Mouse (Mus musculus) embryo, embryonic 10.5 days (tissue): ENCODE data around the gene S1pr1.

Experiments used
- DNase-seq: peaks from one replicate; pipeline ENCODE4 v3.0.0-alpha.2; 2015; ENCODE audit warnings: low spot score

S1pr1 gene

GRCm38 (mm10) chr3:115714671-115715651 is at the start of gene S1pr1:
TSS of gene S1pr1 (minus strand) at chr3:115715072.
- DNase-seq, result peak; percentile 92

- DNase-seq, result peak; percentile 39
Measured at GRCm38 (mm10) chr3:115763292-115763691, 48.4 kb upstream of the S1pr1 start.

GRCm38 (mm10) chr3:115762841-115763240 is 48.0 kb upstream of the S1pr1 start:
- DNase-seq, result no peak

- no peak for DNase-seq
Measured at GRCm38 (mm10) chr3:115759659-115760058, 44.8 kb upstream of the S1pr1 start.

- no peak for DNase-seq
Measured at GRCm38 (mm10) chr3:115758455-115758912, 43.6 kb upstream of the S1pr1 start.

GRCm38 (mm10) chr3:115754466-115754865 is 39.6 kb upstream of the S1pr1 start:
- DNase-seq, result no peak

- DNase-seq, result no peak
Measured at GRCm38 (mm10) chr3:115750369-115750768, 35.5 kb upstream of the S1pr1 start.

- no peak for DNase-seq
Measured at GRCm38 (mm10) chr3:115748289-115748989, 33.6 kb upstream of the S1pr1 start.

- no peak for DNase-seq
Measured at GRCm38 (mm10) chr3:115746511-115746910, 31.6 kb upstream of the S1pr1 start.

GRCm38 (mm10) chr3:115745088-115745487 is 30.2 kb upstream of the S1pr1 start:
- DNase-seq, result no peak

- DNase-seq, result no peak
Measured at GRCm38 (mm10) chr3:115738524-115738923, 23.7 kb upstream of the S1pr1 start.

- no peak for DNase-seq
Measured at GRCm38 (mm10) chr3:115737785-115738318, 23.0 kb upstream of the S1pr1 start.

- no peak for DNase-seq
Measured at GRCm38 (mm10) chr3:115735540-115735939, 20.7 kb upstream of the S1pr1 start.

GRCm38 (mm10) chr3:115734841-115735240 is 20.0 kb upstream of the S1pr1 start:
- DNase-seq, result no peak

GRCm38 (mm10) chr3:115730336-115730735 is 15.5 kb upstream of the S1pr1 start:
- no peak for DNase-seq

- no peak for DNase-seq
Measured at GRCm38 (mm10) chr3:115729187-115729586, 14.3 kb upstream of the S1pr1 start.

- DNase-seq, result no peak
Measured at GRCm38 (mm10) chr3:115728211-115728610, 13.3 kb upstream of the S1pr1 start.

GRCm38 (mm10) chr3:115718886-115719285 is 4.0 kb upstream of the S1pr1 start:
- no peak for DNase-seq

- DNase-seq, result peak; percentile 13
Measured at GRCm38 (mm10) chr3:115715900-115716515, 1.1 kb upstream of the S1pr1 start.

- peak; percentile 53 for DNase-seq
Measured at GRCm38 (mm10) chr3:115714049-115714435, 830 bp downstream of the S1pr1 start.

GRCm38 (mm10) chr3:115713417-115714048 is 1.3 kb downstream of the S1pr1 start:
- DNase-seq, result peak; percentile 33

GRCm38 (mm10) chr3:115712808-115713200 is 2.1 kb downstream of the S1pr1 start:
- peak; percentile 90 for DNase-seq
